Mouse (Mus musculus) midbrain, embryonic 12.5 days (tissue): ENCODE results near the gene Pik3ap1. TPM values are rescaled to one million over a fixed set of nuclear protein-coding genes. Genes with fewer than 3 reads are reported as not detected.
"Not testable (repeated sequence)": the region's sequence is repeated elsewhere in the genome, so short reads cannot be mapped to it uniquely, and the experiment has no call there.

Experiments used
- ATAC-seq: fragments of 200-750 bp; cut with Nextera tagmentation; 2 replicates; pipeline ENCODE4 v1.8.0; 2017; ENCODE audit warnings: low read depth, moderate TSS enrichment, moderate library complexity; ENCODE audit not compliant: low FRiP score
- H3K27ac ChIP-seq: fragments of 300-500 bp; sonication (generic); replicated peaks from 2 replicates; pipeline ENCODE4 v1.5.1; 2016; ENCODE audit warnings: mild to moderate bottlenecking
- H3K27me3 ChIP-seq: fragments of 300-500 bp; sonication (generic); 2 replicates; pipeline ENCODE4 v1.6.1; 2016; ENCODE audit warnings: mild to moderate bottlenecking
- H3K36me3 ChIP-seq: fragments of 300-500 bp; sonication (generic); 2 replicates; pipeline ENCODE4 v1.6.1; 2016
- H3K4me1 ChIP-seq: fragments of 300-500 bp; sonication (generic); 2 replicates; pipeline ENCODE4 v1.6.1; 2016
- H3K4me2 ChIP-seq: fragments of 300-500 bp; sonication (generic); replicated peaks from 2 replicates; pipeline ENCODE4 v1.6.1; 2016; ENCODE audit warnings: mild to moderate bottlenecking, moderate library complexity
- H3K4me3 ChIP-seq: fragments of 300-500 bp; sonication (generic); 2 replicates; pipeline ENCODE4 v1.5.1; 2016; ENCODE audit warnings: mild to moderate bottlenecking
- H3K9ac ChIP-seq: fragments of 300-500 bp; sonication (generic); replicated peaks from 2 replicates; pipeline ENCODE4 v1.6.1; 2016; ENCODE audit warnings: mild to moderate bottlenecking, moderate library complexity
- H3K9me3 ChIP-seq: fragments of 300-500 bp; sonication (generic); 2 replicates; pipeline ENCODE4 v1.6.1; 2016; ENCODE audit warnings: mild to moderate bottlenecking
- WGBS: fragments of 180-500 bp; shearing (Covaris S2); methylation state at CpG from one replicate; pipeline ENCODE4 v1.1.7; 2016; 5-methylcytosine and 5-hydroxymethylcytosine counted together
- polyA plus RNA-seq: library from polyadenylated mRNA; unstranded; fragments of >200 nt; fragmentation: Nextera tagmentation; extraction: Ambion mirVana; gene quantifications from 2 replicates; pipeline ENCODE4 v1.2.1, GENCODE M21; 2016

Gene Pik3ap1
- polyA plus RNA-seq, 1 experiment from 2014 or later, result 5.6 TPM

GRCm38 (mm10) chr19:41321149-41321548, 63.8 kb downstream of the Pik3ap1 start:
- H3K9ac ChIP-seq, result no peak overlapping the region
- no peak for ATAC-seq
- WGBS, result 88% methylated on average over 4 of the region's 4 CpGs
- H3K9me3 ChIP-seq, result no peaks in the 10 kb centered on the region
- H3K4me1 ChIP-seq, result peaks cover 9% of the 10 kb centered on the region; the same call in 1 of the 2 replicates
- H3K27me3 ChIP-seq, result no peaks in the 10 kb centered on the region
- no peak overlapping the region for H3K27ac ChIP-seq
- H3K4me3 ChIP-seq, result no peak overlapping the region
- no peaks in the 10 kb centered on the region for H3K36me3 ChIP-seq
- no peak overlapping the region for H3K4me2 ChIP-seq

GRCm38 (mm10) chr19:41317315-41318095, 67.4 kb downstream of the Pik3ap1 start:
- 27% methylated on average over 11 of the region's 11 CpGs for WGBS

GRCm38 (mm10) chr19:41314696-41315095, 70.2 kb downstream of the Pik3ap1 start:
- WGBS, result 81% methylated on average over 7 of the region's 7 CpGs
- Histone ChIP-seq H3K4me1 (peaks cover 15% of the 10 kb centered on the region; the same call in 1 of the 2 replicates), H3K4me3 (no peak overlapping the region), H3K27me3 (0 out of 2 replicates have a peak, but pooled peaks cover 4% of the 10 kb centered on the region), H3K27ac (no peak overlapping the region), H3K4me2 (no peak overlapping the region), H3K9me3 (no peaks in the 10 kb centered on the region), H3K36me3 (no peaks in the 10 kb centered on the region), H3K9ac (no peak overlapping the region)
- ATAC-seq, result no peak

More at GRCm38 (mm10) chr19:41317315-41318095, 67.4 kb downstream of the Pik3ap1 start:
- H3K4me1 ChIP-seq, result peaks cover 9% of the 10 kb centered on the region; the same call in 1 of the 2 replicates
- no peaks in the 10 kb centered on the region for H3K36me3 ChIP-seq
- 0 out of 2 replicates have a peak, but pooled peaks cover 4% of the 10 kb centered on the region for H3K27me3 ChIP-seq
- H3K27ac ChIP-seq, result no peak overlapping the region
- no peak overlapping the region for H3K9ac ChIP-seq
- 0 out of 2 replicates have a peak overlapping the region, but pooled peaks have one; percentile 21 for H3K4me2 ChIP-seq
- H3K9me3 ChIP-seq, result no peaks in the 10 kb centered on the region
- no peak for ATAC-seq
- no peak overlapping the region for H3K4me3 ChIP-seq

GRCm38 (mm10) chr19:41313663-41314062, 71.2 kb downstream of the Pik3ap1 start:
- Histone ChIP-seq H3K4me1 (peaks cover 15% of the 10 kb centered on the region; the same call in 1 of the 2 replicates), H3K27ac (no peak overlapping the region), H3K27me3 (0 out of 2 replicates have a peak, but pooled peaks cover 4% of the 10 kb centered on the region), H3K36me3 (no peaks in the 10 kb centered on the region), H3K9ac (no peak overlapping the region), H3K4me3 (no peak overlapping the region), H3K4me2 (no peak overlapping the region), H3K9me3 (no peaks in the 10 kb centered on the region)
- 25% methylated on average over 6 of the region's 6 CpGs for WGBS
- ATAC-seq, result no peak

- not testable (repeated sequence) for H3K36me3 ChIP-seq, H3K9me3 ChIP-seq, H3K27me3 ChIP-seq, H3K9ac ChIP-seq, H3K4me3 ChIP-seq, H3K27ac ChIP-seq, H3K4me2 ChIP-seq, ATAC-seq
- WGBS, result 92% methylated on average over 8 of the region's 8 CpGs
- H3K4me1 ChIP-seq, result peaks cover 11% of the 10 kb centered on the region; the same call in 1 of the 2 replicates
These were observed 72.3 kb downstream of the Pik3ap1 start for GRCm38 (mm10) chr19:41312587-41312986.

GRCm38 (mm10) chr19:41312027-41312426, 72.9 kb downstream of the Pik3ap1 start:
- 0 out of 2 replicates have a peak, but pooled peaks cover 4% of the 10 kb centered on the region for H3K27me3 ChIP-seq
- no peak overlapping the region for H3K4me2 ChIP-seq
- H3K4me1 ChIP-seq, result peaks cover 5% of the 10 kb centered on the region; the same call in 1 of the 2 replicates
- WGBS, result 74% methylated on average over 4 of the region's 4 CpGs
- ATAC-seq, result no peak
- no peak overlapping the region for H3K4me3 ChIP-seq
- no peaks in the 10 kb centered on the region for H3K36me3 ChIP-seq
- H3K9ac ChIP-seq, result no peak overlapping the region
- H3K27ac ChIP-seq, result no peak overlapping the region
- no peaks in the 10 kb centered on the region for H3K9me3 ChIP-seq

GRCm38 (mm10) chr19:41310971-41311703, 73.8 kb downstream of the Pik3ap1 start:
- Histone ChIP-seq H3K9me3 (no peaks in the 10 kb centered on the region), H3K9ac (no peak overlapping the region), H3K27ac (no peak overlapping the region), H3K4me2 (peak overlapping the region; percentile 55), H3K4me1 (peaks cover 5% of the 10 kb centered on the region; the same call in 1 of the 2 replicates), H3K36me3 (no peaks in the 10 kb centered on the region), H3K4me3 (peak overlapping the region; percentile 31), H3K27me3 (0 out of 2 replicates have a peak, but pooled peaks cover 4% of the 10 kb centered on the region)
- ATAC-seq, result peak; percentile 66; the same call in 1 of the 2 replicates
- WGBS, result 26% methylated on average over 20 of the region's 20 CpGs

GRCm38 (mm10) chr19:41303933-41304332, 81.0 kb downstream of the Pik3ap1 start:
- no peaks in the 10 kb centered on the region for H3K4me1 ChIP-seq
- H3K4me3 ChIP-seq, result no peak overlapping the region
- H3K27me3 ChIP-seq, result no peaks in the 10 kb centered on the region; the same call in 1 of the 2 replicates
- WGBS, result 69% methylated on average over 3 of the region's 3 CpGs
- H3K9me3 ChIP-seq, result no peaks in the 10 kb centered on the region
- no peaks in the 10 kb centered on the region for H3K36me3 ChIP-seq
- H3K9ac ChIP-seq, result no peak overlapping the region
- no peak overlapping the region for H3K4me2 ChIP-seq
- ATAC-seq, result no peak
- H3K27ac ChIP-seq, result no peak overlapping the region

GRCm38 (mm10) chr19:41303433-41303832, 81.5 kb downstream of the Pik3ap1 start:
- 81% methylated on average over 6 of the region's 6 CpGs for WGBS

GRCm38 (mm10) chr19:41301856-41302255, 83.0 kb downstream of the Pik3ap1 start:
- no peak for ATAC-seq
- no peak overlapping the region for H3K27ac ChIP-seq
- no peak overlapping the region for H3K9ac ChIP-seq
- no peak overlapping the region for H3K4me3 ChIP-seq
- WGBS, result 81% methylated on average over 6 of the region's 6 CpGs
- no peaks in the 10 kb centered on the region for H3K9me3 ChIP-seq
- H3K27me3 ChIP-seq, result no peaks in the 10 kb centered on the region; the same call in 1 of the 2 replicates
- H3K4me2 ChIP-seq, result no peak overlapping the region
- H3K36me3 ChIP-seq, result no peaks in the 10 kb centered on the region
- H3K4me1 ChIP-seq, result no peaks in the 10 kb centered on the region

More at GRCm38 (mm10) chr19:41303433-41303832, 81.5 kb downstream of the Pik3ap1 start:
- Histone ChIP-seq H3K4me1 (no peaks in the 10 kb centered on the region), H3K27ac (no peak overlapping the region), H3K36me3 (no peaks in the 10 kb centered on the region), H3K27me3 (no peaks in the 10 kb centered on the region; the same call in 1 of the 2 replicates), H3K9me3 (no peaks in the 10 kb centered on the region), H3K9ac (no peak overlapping the region), H3K4me3 (no peak overlapping the region), H3K4me2 (no peak overlapping the region)
- no peak for ATAC-seq

- H3K4me1 ChIP-seq, result no peaks in the 10 kb centered on the region
- H3K9ac ChIP-seq, result no peak overlapping the region
- no peak overlapping the region for H3K27ac ChIP-seq
- H3K27me3 ChIP-seq, result no peaks in the 10 kb centered on the region; the same call in 1 of the 2 replicates
- no peaks in the 10 kb centered on the region for H3K36me3 ChIP-seq
- 83% methylated on average over 8 of the region's 8 CpGs for WGBS
- H3K4me3 ChIP-seq, result no peak overlapping the region
- ATAC-seq, result no peak
- no peak overlapping the region for H3K4me2 ChIP-seq
- H3K9me3 ChIP-seq, result no peaks in the 10 kb centered on the region
These were observed 85.5 kb downstream of the Pik3ap1 start for GRCm38 (mm10) chr19:41299446-41299845.
